Mouse (Mus musculus): Measurements from ENCODE around the gene Stk16.

GRCm38 (mm10) chr1:75212542-75212941 lies 1.9 kb downstream of the Stk16 start:
- TF ChIP-seq EP300 (IDR thresholded peaks at IDR 0.05; ENCODE audit: low read depth), result no peak
- no peak for TF ChIP-seq CTCF (IDR thresholded peaks at IDR 0.05; ENCODE audit: low read depth)

All from heart, postnatal 0 days (tissue).